Mouse (Mus musculus) layer of hippocampus, adult 11-12 months (tissue): ENCODE data around the gene Kctd11.
"Not testable (repeated sequence)": the region's sequence is repeated elsewhere in the genome, so short reads cannot be mapped to it uniquely, and the experiment has no call there.

ENCODE experiments used
- DNase-seq: peaks from one replicate; pipeline ENCODE4 v3.0.0; 2022; ENCODE audit warnings: low spot score

Gene Kctd11

GRCm38 (mm10) chr11:69880853-69881603 is at the start of gene Kctd11:
Gene Kctd11, minus strand, starts transcription at chr11:69881406.
- DNase-seq: peak; percentile 83

- not testable (repeated sequence) for DNase-seq
These were observed 49.0 kb upstream of the Kctd11 start for GRCm38 (mm10) chr11:69930176-69930575.

GRCm38 (mm10) chr11:69929712-69930111 is 48.5 kb upstream of the Kctd11 start:
- no peak for DNase-seq

GRCm38 (mm10) chr11:69927501-69927900 is 46.3 kb upstream of the Kctd11 start:
- no peak for DNase-seq

GRCm38 (mm10) chr11:69922796-69923195 is 41.6 kb upstream of the Kctd11 start:
- no peak for DNase-seq

- no peak for DNase-seq
These were observed 41.0 kb upstream of the Kctd11 start for GRCm38 (mm10) chr11:69922012-69922756.

- DNase-seq: peak; percentile 100
These were observed 40.2 kb upstream of the Kctd11 start, which contains the start of gene Eif5a for GRCm38 (mm10) chr11:69921114-69922011. Gene Eif5a, minus strand, starts transcription at chr11:69921958.

- peak; percentile 43 for DNase-seq
These were observed 39.2 kb upstream of the Kctd11 start for GRCm38 (mm10) chr11:69920266-69921031.

- DNase-seq: peak; percentile 54
These were observed 38.6 kb upstream of the Kctd11 start for GRCm38 (mm10) chr11:69919661-69920265.

- DNase-seq: no peak
These were observed 37.8 kb upstream of the Kctd11 start for GRCm38 (mm10) chr11:69919053-69919452.

- DNase-seq: no peak
These were observed 36.9 kb upstream of the Kctd11 start for GRCm38 (mm10) chr11:69918118-69918517.

- DNase-seq: no peak
These were observed 36.3 kb upstream of the Kctd11 start for GRCm38 (mm10) chr11:69917379-69917948.

GRCm38 (mm10) chr11:69916652-69917378 is 35.6 kb upstream of the Kctd11 start:
- not testable (repeated sequence) for DNase-seq

GRCm38 (mm10) chr11:69915667-69916627 is 34.7 kb upstream of the Kctd11 start:
- DNase-seq: no peak

GRCm38 (mm10) chr11:69914917-69915430 is 33.8 kb upstream of the Kctd11 start:
- DNase-seq: no peak

- DNase-seq: no peak
These were observed 33.2 kb upstream of the Kctd11 start for GRCm38 (mm10) chr11:69914372-69914764.

GRCm38 (mm10) chr11:69913554-69914371 is 32.6 kb upstream of the Kctd11 start, which contains the start of gene Gps2:
Gene Gps2, plus strand, starts transcription at chr11:69913888.
- peak; percentile 91 for DNase-seq
